Mouse (Mus musculus): Measurements from ENCODE around the gene Arhgap24.
A peak's percentile ranks its signal among the peaks of the same experiment; 100 is the strongest.

Arhgap24 gene

DNA sequence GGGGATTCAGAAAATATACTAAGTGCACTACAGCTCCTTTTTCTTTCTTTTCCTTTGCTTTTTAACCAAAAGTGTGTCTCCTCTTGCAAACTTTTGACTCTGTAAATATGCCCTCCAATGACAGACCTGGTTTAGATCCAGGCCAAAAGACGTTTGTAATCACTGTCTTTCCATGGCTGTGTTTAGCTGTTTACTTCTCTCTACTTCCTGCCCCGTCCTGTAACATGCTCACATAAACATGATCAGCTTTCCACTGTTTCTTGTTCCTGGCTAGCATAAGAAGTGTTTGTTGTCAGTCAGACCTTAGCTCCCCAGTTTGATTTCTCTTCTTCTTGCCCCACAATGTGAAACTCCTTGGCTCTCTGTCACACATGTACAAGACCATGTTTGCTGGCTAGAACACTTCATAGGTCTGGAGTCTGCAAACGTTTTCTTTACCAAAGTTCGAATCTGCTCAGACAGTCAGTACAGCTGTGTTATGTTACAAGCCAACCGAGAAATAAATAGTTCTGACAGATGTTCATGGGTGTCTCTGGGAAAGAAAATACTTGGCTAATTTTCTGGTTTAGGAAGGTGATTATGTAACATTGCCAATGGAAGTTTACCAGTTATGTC lies 189.6 kb downstream of the Arhgap24 start:
- no peak for DNase-seq (ENCODE audit: low spot score in 2 of 2)

DNA sequence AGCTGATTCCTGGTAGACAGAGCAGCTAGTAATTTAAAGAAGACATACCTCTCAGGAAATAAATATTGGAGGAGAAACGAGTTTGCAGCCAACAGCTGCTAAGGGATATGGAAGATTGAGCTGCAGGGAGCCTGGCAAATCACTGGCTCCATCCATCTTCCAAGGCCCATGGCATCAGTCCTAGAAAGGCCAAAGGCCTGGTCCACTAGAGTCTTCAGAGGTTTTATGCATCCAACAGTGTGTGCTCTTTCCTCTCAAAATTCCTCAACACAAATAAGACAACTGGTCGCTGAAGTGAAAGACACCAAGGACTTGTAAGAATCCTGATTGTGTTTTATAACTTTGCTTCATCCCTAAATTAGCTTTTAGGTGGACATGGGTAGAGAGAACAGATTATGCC lies 194.1 kb downstream of the Arhgap24 start:
- DNase-seq (ENCODE audit: low spot score in 2 of 2): no peak

DNA sequence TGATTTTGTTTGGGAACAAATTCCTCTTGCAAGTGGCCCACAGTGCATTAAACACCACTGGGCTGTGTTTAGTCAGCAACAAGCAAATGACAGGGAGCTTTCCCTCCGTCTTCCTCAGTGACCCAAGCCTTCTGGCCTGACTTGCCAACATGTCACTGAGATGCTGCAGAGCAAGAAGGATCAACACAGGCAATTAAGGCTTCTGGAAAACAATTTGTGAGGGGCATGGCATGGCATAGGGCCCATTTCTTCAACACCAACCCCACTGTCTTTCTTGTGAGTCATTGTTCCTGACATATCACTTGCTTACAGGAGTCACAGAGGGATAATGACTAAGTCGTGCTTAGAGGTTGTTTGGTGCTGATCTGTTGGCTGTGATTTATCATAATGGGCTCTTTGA lies 196.0 kb downstream of the Arhgap24 start:
- no peak for DNase-seq (ENCODE audit: low spot score in 2 of 2)

GRCm38 (mm10) chr5:102687673-102688072 lies 206.5 kb downstream of the Arhgap24 start:
- no peak for DNase-seq (ENCODE audit: low spot score in 2 of 2)

DNA sequence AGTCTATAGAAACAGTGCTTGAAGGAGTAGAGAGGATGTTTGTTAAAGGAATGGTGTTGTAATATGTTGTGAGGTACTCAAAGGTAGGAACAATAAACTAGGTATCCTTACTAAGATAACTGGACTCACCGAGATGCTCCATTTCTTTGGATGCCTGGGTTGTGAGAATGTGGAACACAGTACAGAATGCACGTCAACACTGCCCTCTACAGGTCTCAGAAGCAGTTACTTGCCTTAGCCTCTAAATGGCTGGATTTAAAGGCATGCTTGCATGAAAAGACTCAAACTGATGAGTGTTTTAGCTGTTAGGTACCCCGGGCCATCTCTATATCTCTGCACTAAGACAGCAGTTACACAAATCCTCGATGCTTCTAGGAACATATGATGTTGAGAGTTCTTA lies 211.3 kb downstream of the Arhgap24 start:
- peak in 1 of 2 experiments; percentile 24 for DNase-seq (ENCODE audit: low spot score in 2 of 2)

- no peak for DNase-seq (ENCODE audit: low spot score in 2 of 2)
Measured at GRCm38 (mm10) chr5:102693192-102693591, 212.0 kb downstream of the Arhgap24 start.

- DNase-seq (ENCODE audit: low spot score in 2 of 2): no peak
Measured at GRCm38 (mm10) chr5:102693871-102694270, 212.7 kb downstream of the Arhgap24 start.

- DNase-seq (ENCODE audit: low spot score in 2 of 2): no peak
Measured at GRCm38 (mm10) chr5:102697784-102698183, 216.6 kb downstream of the Arhgap24 start.

- DNase-seq (ENCODE audit: low spot score in 2 of 2): no peak
Measured at GRCm38 (mm10) chr5:102698396-102698795, 217.2 kb downstream of the Arhgap24 start.

- DNase-seq (ENCODE audit: low spot score in 2 of 2): no peak
Measured at GRCm38 (mm10) chr5:102698891-102699290, 217.7 kb downstream of the Arhgap24 start.

GRCm38 (mm10) chr5:102702581-102702980 lies 221.4 kb downstream of the Arhgap24 start:
- DNase-seq (ENCODE audit: low spot score in 2 of 2): no peak

GRCm38 (mm10) chr5:102703325-102704099 lies 222.3 kb downstream of the Arhgap24 start:
- DNase-seq (ENCODE audit: low spot score in 2 of 2): peak in 1 of 2 experiments; percentile 14

GRCm38 (mm10) chr5:102705170-102705569 lies 224.0 kb downstream of the Arhgap24 start:
- no peak for DNase-seq (ENCODE audit: low spot score in 2 of 2)

- no peak for DNase-seq (ENCODE audit: low spot score in 2 of 2)
Measured at GRCm38 (mm10) chr5:102710336-102710735, 229.1 kb downstream of the Arhgap24 start.

DNA sequence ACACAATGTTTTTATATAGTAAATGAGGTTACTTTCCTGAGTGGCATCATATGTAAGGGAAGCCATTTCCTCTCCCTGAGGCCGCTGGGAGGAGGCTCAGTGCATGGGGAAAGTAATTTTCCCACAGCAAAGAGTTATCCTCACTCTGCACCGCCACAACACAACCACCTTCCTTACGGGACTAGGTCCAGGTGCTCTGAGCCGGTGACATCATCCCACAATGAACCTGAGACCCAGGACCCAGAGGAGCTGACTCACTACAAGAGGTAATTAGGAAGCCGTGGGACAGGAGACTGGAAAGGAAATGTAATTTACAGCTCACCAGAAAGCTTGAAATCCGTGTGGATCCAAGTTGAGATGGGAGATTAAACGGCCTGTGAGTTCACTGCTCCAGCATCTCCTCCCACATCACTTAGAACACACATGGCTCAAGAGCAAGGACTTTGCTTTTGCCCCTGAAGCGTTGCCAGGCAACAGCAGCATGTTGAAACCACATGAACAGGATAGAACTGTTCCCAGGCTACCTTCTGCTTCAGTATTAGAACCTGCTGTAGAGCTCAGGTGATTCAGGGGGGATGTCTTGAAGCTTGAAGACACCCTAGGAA lies 238.3 kb downstream of the Arhgap24 start:
- DNase-seq (ENCODE audit: low spot score in 2 of 2): no peak

- no peak for DNase-seq (ENCODE audit: low spot score in 2 of 2)
Measured at GRCm38 (mm10) chr5:102723558-102723957, 242.4 kb downstream of the Arhgap24 start.

- no peak for DNase-seq (ENCODE audit: low spot score in 2 of 2)
Measured at GRCm38 (mm10) chr5:102724813-102725348, 243.7 kb downstream of the Arhgap24 start.

DNA sequence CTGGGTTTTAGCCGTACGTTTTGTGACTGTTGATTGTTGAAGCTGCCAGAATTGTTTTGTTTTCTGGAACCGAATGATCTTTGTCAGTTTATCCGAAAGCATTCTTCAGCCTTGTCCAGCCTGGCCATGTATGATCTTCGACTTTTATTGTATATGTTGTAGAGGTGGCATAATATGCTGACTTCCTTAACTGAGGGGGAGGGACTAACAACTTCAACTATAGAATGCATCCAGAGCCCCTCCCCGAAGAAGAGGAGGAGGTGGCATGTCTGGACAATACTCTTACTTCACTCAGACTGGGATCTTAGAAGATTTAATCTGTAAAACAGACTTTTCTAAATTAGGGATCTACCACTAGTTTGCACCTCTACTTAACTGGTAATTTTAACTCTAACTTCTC lies 244.2 kb downstream of the Arhgap24 start:
- DNase-seq (ENCODE audit: low spot score in 2 of 2): no peak

DNA sequence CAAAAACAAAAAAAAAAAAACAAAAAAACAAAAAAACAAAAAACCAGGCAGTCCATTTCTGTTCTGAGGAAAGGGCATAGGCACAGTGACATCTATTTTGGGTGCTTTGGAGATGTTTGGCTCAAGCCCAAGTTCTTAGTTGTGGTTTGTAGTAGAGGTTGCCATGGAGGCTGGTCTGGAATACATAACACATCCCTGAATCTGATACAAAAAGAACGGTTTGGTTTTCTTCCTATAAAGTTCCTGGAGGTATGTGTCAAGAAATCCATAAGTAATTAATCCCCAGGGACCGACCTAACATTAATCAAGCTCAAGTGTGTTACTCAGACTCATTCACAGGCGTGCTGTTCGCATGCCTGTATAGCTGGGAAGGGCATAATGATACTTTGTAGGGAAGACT lies 245.8 kb downstream of the Arhgap24 start:
- no peak for DNase-seq (ENCODE audit: low spot score in 2 of 2)

DNA sequence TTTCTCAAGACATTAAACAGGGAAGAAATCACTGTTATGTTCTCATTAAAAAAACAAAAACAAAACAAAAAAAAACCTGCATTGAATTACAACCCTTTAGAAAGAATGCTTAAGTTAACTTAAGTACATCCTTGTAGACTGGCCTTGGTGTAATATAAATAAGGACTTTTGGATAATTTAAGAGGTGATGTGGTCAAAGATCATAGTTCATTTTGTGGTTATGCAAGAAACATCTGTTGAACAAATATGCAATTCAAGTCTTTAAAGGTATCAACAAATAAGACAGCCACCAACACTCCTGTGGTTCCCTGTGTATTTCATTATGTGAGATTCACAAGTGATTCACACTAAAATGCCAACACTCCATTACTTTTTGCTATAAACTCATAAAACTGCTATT lies 247.3 kb downstream of the Arhgap24 start:
- DNase-seq (ENCODE audit: low spot score in 2 of 2): no peak

- DNase-seq (ENCODE audit: low spot score in 2 of 2): no peak
Measured at GRCm38 (mm10) chr5:102729476-102729875, 248.3 kb downstream of the Arhgap24 start.

DNA sequence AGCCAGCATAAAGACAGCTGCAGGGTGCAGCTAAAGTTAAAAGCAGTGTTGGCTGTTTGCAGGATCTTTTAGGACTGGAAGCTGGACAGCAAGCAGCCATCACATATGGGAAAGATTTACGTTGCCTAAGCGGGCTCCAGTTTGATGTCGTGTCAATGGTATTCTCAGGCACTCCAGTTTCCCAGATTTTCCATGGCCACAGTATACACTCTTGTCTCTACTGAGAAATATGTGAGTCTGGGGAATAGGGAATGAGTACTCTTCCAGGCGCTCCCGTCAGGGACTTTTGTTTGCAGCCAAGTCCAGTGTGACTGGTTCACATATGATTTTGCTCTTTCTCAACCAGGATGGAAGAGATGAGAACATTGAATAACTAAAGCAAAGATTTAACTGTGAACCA lies 254.9 kb downstream of the Arhgap24 start:
- no peak for DNase-seq (ENCODE audit: low spot score in 2 of 2)
